Mouse (Mus musculus) B cell, adult (primary cell): ENCODE results near the gene Pno1. TPM values are rescaled to one million over a fixed set of nuclear protein-coding genes. Genes with fewer than 3 reads are reported as not detected.

Experiments used
- total RNA-seq: library from RNA; stranded (reverse); gene quantifications from 4 replicates; pipeline ENCODE4 v1.2.4, GENCODE M21; 2023; ENCODE audit not compliant: inconsistent age

The Pno1 gene
- 17.4 to 27.3 TPM (median 21.3 TPM) in 4 replicates for total RNA-seq

GRCm38 (mm10) chr11:17211258-17212140, at the start of gene Pno1:
TSS of gene Pno1 (minus strand) at chr11:17211568.

GRCm38 (mm10) chr11:17257443-17257842, 46.1 kb upstream of the Pno1 start, which contains the start of gene C1d:
TSS of gene C1d (plus strand) at chr11:17257579.

DNA sequence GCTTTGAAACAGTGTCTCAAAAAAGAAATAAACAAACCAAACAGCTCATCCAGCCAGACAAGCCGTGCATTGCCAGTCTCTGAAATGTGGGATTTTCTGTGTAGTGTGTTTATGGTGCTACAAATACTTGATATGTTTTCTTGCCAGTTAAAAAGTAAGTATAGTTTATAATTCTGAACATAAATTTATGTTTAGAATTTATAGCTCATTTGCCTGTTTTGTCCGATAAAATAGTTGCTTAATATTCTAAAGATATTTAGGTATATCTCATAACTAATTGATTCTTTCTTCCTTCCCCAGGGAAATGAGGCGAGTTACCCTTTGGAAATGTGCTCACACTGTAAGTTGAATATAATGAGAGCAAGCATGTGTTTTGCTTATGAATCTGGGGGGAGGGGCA, 29.6 kb downstream of the Pno1 start, which contains the start of gene Wdr92:
Gene Wdr92, plus strand, starts transcription at position 301 of the 400 bp plus-strand sequence.

GRCm38 (mm10) chr11:17158858-17159737, 52.3 kb downstream of the Pno1 start, which contains the start of gene Ppp3r1:
TSS of gene Ppp3r1 (plus strand) at chr11:17159263.

Other genes with a start within 250 kb of the Pno1 start
- 13.6 to 21.0 TPM (median 17.5 TPM) in 4 replicates for gene Cnrip1, start 160.0 kb downstream of the Pno1 start, total RNA-seq
- 165 to 193 TPM (median 180 TPM) in 4 replicates for gene Plek, start 159.2 kb downstream of the Pno1 start, total RNA-seq
- 98.2 to 102 TPM (median 98.6 TPM) in 4 replicates for gene Ppp3r1, start 52.3 kb downstream of the Pno1 start, total RNA-seq
- 7.7 to 10.5 TPM (median 8.2 TPM) in 4 replicates for gene Wdr92, start 29.5 kb downstream of the Pno1 start, total RNA-seq
- 43.7 to 49.9 TPM (median 47.7 TPM) in 4 replicates for gene C1d, start 46.0 kb upstream of the Pno1 start, total RNA-seq